Mouse (Mus musculus) ES-E14 (cell line): ENCODE data around the gene Tex33.

Experiments
- CHD2 ChIP-seq: IDR thresholded peaks from 2 replicates; pipeline ENCODE4 v1.6.1; 2014; ENCODE audit warnings: mild to moderate bottlenecking, low read depth, low read length, inconsistent platforms
- HCFC1 ChIP-seq: IDR thresholded peaks from 2 replicates; pipeline ENCODE4 v1.6.1; 2012; ENCODE audit warnings: low read length, inconsistent platforms, borderline replicate concordance; ENCODE audit not compliant: insufficient read depth
- MAFK ChIP-seq: IDR thresholded peaks from 2 replicates; pipeline ENCODE4 v1.6.1; 2014; ENCODE audit warnings: mild to moderate bottlenecking, low read depth, low read length, inconsistent platforms; ENCODE audit not compliant: insufficient read depth
- ZC3H11A ChIP-seq: IDR thresholded peaks from 2 replicates; pipeline ENCODE4 v1.6.1; 2012; ENCODE audit warnings: low read depth, mild to moderate bottlenecking, inconsistent platforms, low read length, borderline replicate concordance

DNA sequence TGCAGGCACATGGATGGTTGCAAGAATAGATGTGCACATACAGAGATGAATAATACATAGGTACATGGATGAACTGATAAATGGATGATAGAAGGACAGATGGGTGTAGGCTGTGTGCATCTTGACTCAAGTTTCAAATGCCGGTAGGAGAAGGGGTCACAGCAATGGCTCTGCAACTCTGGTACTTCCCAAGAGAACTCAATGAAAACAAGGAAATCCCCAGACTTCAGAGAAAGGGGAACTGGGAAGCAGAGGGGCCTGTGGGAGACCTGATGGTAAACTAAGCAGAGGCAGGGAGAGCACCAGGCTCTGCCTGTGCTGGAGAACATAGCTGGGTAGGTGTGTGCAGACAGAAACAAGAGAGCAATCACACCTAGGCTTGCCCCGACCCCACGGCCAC is 61.3 kb downstream of the Tex33 start:
- no peak for TF ChIP-seq MAFK
- no peak for TF ChIP-seq ZC3H11A
- TF ChIP-seq CHD2: no peak
- no peak for TF ChIP-seq HCFC1
